Mouse (Mus musculus) brain, embryonic 14.5 days (tissue): ENCODE results near the gene Mgat4d. TPM values are rescaled to one million over a fixed set of nuclear protein-coding genes. Genes with fewer than 3 reads are reported as not detected.
"Not testable (repeated sequence)": the region's sequence is repeated elsewhere in the genome, so short reads cannot be mapped to it uniquely, and the experiment has no call there.

Source experiments
- DNase-seq: peaks from one replicate; pipeline ENCODE4 v3.0.0-alpha.2; 2011; ENCODE audit warnings: low read depth
- CTCF ChIP-seq: fragments of 200-500 bp; IDR thresholded peaks from 2 replicates; pipeline ENCODE4 v1.5.1; 2012; ENCODE audit warnings: inconsistent platforms, mild to moderate bottlenecking, moderate library complexity, borderline replicate concordance; ENCODE audit not compliant: insufficient read depth, insufficient read length; ENCODE audit errors: extremely low read depth
- POLR2A ChIP-seq: fragments of 200-500 bp; IDR thresholded peaks from 2 replicates; pipeline ENCODE4 v1.6.1; 2012; ENCODE audit warnings: mild to moderate bottlenecking, inconsistent platforms, borderline replicate concordance; ENCODE audit not compliant: poor library complexity, insufficient read depth, insufficient read length, severe bottlenecking; ENCODE audit errors: extremely low read depth
- polyA plus RNA-seq: library from polyadenylated mRNA; depleted of rRNA; stranded (reverse); fragments of >200 nt; gene quantifications from 2 replicates; pipeline ENCODE4 v1.2.3, GENCODE M21; 2012; rRNA removed

Mgat4d gene
- polyA plus RNA-seq, 1 experiment = not detected

GRCm38 (mm10) chr8:83405548-83405947, 57.3 kb downstream of the Mgat4d start:
- no peak for TF ChIP-seq CTCF
- TF ChIP-seq POLR2A = no peak
- DNase-seq = no peak

- TF ChIP-seq CTCF (peak; percentile 58), POLR2A (no peak)
These were observed 58.6 kb downstream of the Mgat4d start for GRCm38 (mm10) chr8:83406836-83407235.

GRCm38 (mm10) chr8:83408496-83408895, 60.2 kb downstream of the Mgat4d start:
- DNase-seq = no peak
- TF ChIP-seq CTCF = no peak
- no peak for TF ChIP-seq POLR2A

More at GRCm38 (mm10) chr8:83406836-83407235, 58.6 kb downstream of the Mgat4d start:
- peak; percentile 43 for DNase-seq

GRCm38 (mm10) chr8:83416878-83417277, 68.6 kb downstream of the Mgat4d start:
- no peak for TF ChIP-seq CTCF
- no peak for TF ChIP-seq POLR2A

GRCm38 (mm10) chr8:83417970-83418369, 69.7 kb downstream of the Mgat4d start:
- no peak for DNase-seq
- TF ChIP-seq CTCF (no peak), POLR2A (no peak)

More at GRCm38 (mm10) chr8:83416878-83417277, 68.6 kb downstream of the Mgat4d start:
- DNase-seq = no peak

- no peak for TF ChIP-seq POLR2A
- TF ChIP-seq CTCF = no peak
- no peak for DNase-seq
These were observed 70.7 kb downstream of the Mgat4d start for GRCm38 (mm10) chr8:83418805-83419516.

GRCm38 (mm10) chr8:83421354-83421753, 73.1 kb downstream of the Mgat4d start:
- TF ChIP-seq CTCF (no peak), POLR2A (no peak)

GRCm38 (mm10) chr8:83423032-83423825, 75.0 kb downstream of the Mgat4d start:
- TF ChIP-seq CTCF (no peak), POLR2A (no peak)
- DNase-seq = no peak

More at GRCm38 (mm10) chr8:83421354-83421753, 73.1 kb downstream of the Mgat4d start:
- no peak for DNase-seq

GRCm38 (mm10) chr8:83425202-83425601, 76.9 kb downstream of the Mgat4d start:
- TF ChIP-seq CTCF (no peak), POLR2A (no peak)
- no peak for DNase-seq

GRCm38 (mm10) chr8:83426104-83426759, 78.0 kb downstream of the Mgat4d start:
- no peak for DNase-seq
- TF ChIP-seq CTCF (no peak), POLR2A (no peak)

GRCm38 (mm10) chr8:83426949-83427348, 78.7 kb downstream of the Mgat4d start:
- TF ChIP-seq CTCF (no peak), POLR2A (no peak)
- no peak for DNase-seq

- DNase-seq = not testable (repeated sequence)
These were observed 80.3 kb downstream of the Mgat4d start for GRCm38 (mm10) chr8:83428621-83429020.

GRCm38 (mm10) chr8:83429071-83429524, 80.8 kb downstream of the Mgat4d start:
- no peak for TF ChIP-seq CTCF
- no peak for TF ChIP-seq POLR2A
- no peak for DNase-seq

Other genes with a start within 250 kb of the Mgat4d start
- 48.5 and 75.7 TPM in 2 replicates for gene Tbc1d9, start 183.1 kb upstream of the Mgat4d start, polyA plus RNA-seq
- gene Gm10645, start 182.3 kb upstream of the Mgat4d start, polyA plus RNA-seq = 1.6 and 3.0 TPM in 2 replicates
- gene Ucp1, start 58.1 kb upstream of the Mgat4d start, polyA plus RNA-seq = 0.54 and 0.55 TPM in 2 replicates
- 20.3 and 21.8 TPM in 2 replicates for gene Elmod2, start 16.0 kb upstream of the Mgat4d start, polyA plus RNA-seq
- 5.0 and 7.1 TPM in 2 replicates for gene Clgn, start 41.4 kb downstream of the Mgat4d start, polyA plus RNA-seq
- 138 and 160 TPM in 2 replicates for gene Scoc, start 109.9 kb downstream of the Mgat4d start, polyA plus RNA-seq
- 0.10 and 0.15 TPM in 2 replicates for gene Olfr370, start 187.3 kb downstream of the Mgat4d start, polyA plus RNA-seq
- 294 and 383 TPM in 2 replicates for gene Ndufb7, start 218.2 kb downstream of the Mgat4d start, polyA plus RNA-seq